Comparison of ENCODE assay signal across 17 mouse cellular contexts in the genomic region with DNA sequence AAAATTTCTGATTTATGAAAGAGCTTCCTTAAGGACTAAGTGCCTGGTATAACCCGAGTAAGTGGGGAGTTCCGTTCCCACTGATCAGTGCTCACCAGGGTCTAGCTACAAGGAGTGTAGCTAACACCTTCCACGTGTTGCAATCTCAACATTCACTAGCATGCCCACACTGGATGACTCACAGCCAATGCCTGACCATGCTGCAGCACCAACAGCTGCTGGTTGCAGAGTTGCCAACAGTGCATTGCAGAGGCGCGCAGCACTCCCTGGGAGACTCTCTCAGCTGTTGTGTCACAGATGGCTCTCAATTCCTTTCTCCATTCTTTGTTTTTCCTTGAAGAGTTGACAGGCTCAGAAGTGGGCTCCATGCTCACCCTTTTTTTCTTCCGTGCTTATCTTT.
A peak's percentile ranks its signal among the peaks of the same experiment; 100 is the strongest.
DNase-seq lines count a peak whose midpoint lies in the region; ATAC-seq lines count a peak whose summit lies in the region.
"Had no signal": no experiment of that assay in that cellular context is flagged by ENCODE, and none has a peak within 500 bp of the region (broad histone marks: within the 10 kb centered on the region; RNA-seq: fewer than 3 reads in every experiment).

No protein-coding gene starts in this region.

- no peaks in the 10 kb centered on the region for H3K27me3 ChIP-seq in megakaryocyte, embryonic 14.5 days (replicated peaks)
- H3K27me3 ChIP-seq: heart, embryonic 13.5 days; hindbrain, embryonic 12.5 days; limb, embryonic 13.5 days; lung, embryonic 15.5 days; Patski had no signal

- DNase-seq in gastrocnemius, postnatal 10 days: peak; percentile 17
- DNase-seq in gastrocnemius, adult 8-10 months (ENCODE audit: low spot score in 2 of 2): no peak
- peak; percentile 6 for DNase-seq in fibroblast of lung, adult 2 months (ENCODE audit: low read depth)
- peak; percentile 5 for DNase-seq in right cerebral cortex, postnatal 14 days
- no peak for DNase-seq in neural tube, embryonic 10.5 days (ENCODE audit: extremely low spot score, low spot score)
- no peak for DNase-seq in heart, adult 11 months
- DNase-seq: cerebellum, adult 9-11 months; gastrocnemius, postnatal 36 days had no signal

- no peak for ATAC-seq in megakaryocyte, adult 5-6 weeks (ENCODE audit: poor library complexity, severe bottlenecking)
- ATAC-seq: intestine, postnatal 0 days; midbrain, embryonic 16.5 days; Patski had no signal

- peaks cover 9% of the 10 kb centered on the region; the same call in 1 of the 2 replicates for H3K9me3 ChIP-seq in megakaryocyte, embryonic 14.5 days
- H3K9me3 ChIP-seq: heart, embryonic 13.5 days; hindbrain, embryonic 12.5 days; limb, embryonic 13.5 days; lung, embryonic 15.5 days had no signal

- H3K4me1 ChIP-seq in megakaryocyte, embryonic 14.5 days: no peaks in the 10 kb centered on the region
- H3K4me1 ChIP-seq: heart, embryonic 13.5 days; hindbrain, embryonic 12.5 days; limb, embryonic 13.5 days; lung, embryonic 15.5 days had no signal

- H3K36me3 ChIP-seq in megakaryocyte, embryonic 14.5 days (replicated peaks; ENCODE audit: low read length): no peaks in the 10 kb centered on the region
- H3K36me3 ChIP-seq: heart, embryonic 13.5 days; hindbrain, embryonic 12.5 days; limb, embryonic 13.5 days; lung, embryonic 15.5 days had no signal

- H3K4me3 ChIP-seq in megakaryocyte, embryonic 14.5 days (replicated peaks): peak overlapping the region; percentile 56
- H3K4me3 ChIP-seq: heart, embryonic 13.5 days; hindbrain, embryonic 12.5 days; limb, embryonic 13.5 days; lung, embryonic 15.5 days had no signal

Comparison
In these comparisons a context has a peak if more than half of its experiments do, and no peak if none do; other contexts are left out.
1. DNase-seq: peak in gastrocnemius, postnatal 10 days (single experiment), fibroblast of lung, adult 2 months (single experiment) and right cerebral cortex, postnatal 14 days (single experiment); none in gastrocnemius, adult 8-10 months (0 of 2), neural tube, embryonic 10.5 days (single experiment) and heart, adult 11 months (single experiment).